Mouse (Mus musculus) embryonic fibroblast, embryonic 13.5 days (primary cell): ENCODE results near the gene Garnl3.

ENCODE experiments used
- CTCF ChIP-seq: IDR thresholded peaks from 2 replicates; pipeline ENCODE4 v1.5.1; 2011; ENCODE audit warnings: mild to moderate bottlenecking, control low read depth, low read length, moderate library complexity, borderline replicate concordance; ENCODE audit not compliant: insufficient read depth
- POLR2A ChIP-seq: IDR thresholded peaks from 2 replicates; pipeline ENCODE4 v1.6.1; 2011; ENCODE audit warnings: low read depth, mild to moderate bottlenecking, control low read depth, low read length, moderate library complexity

DNA sequence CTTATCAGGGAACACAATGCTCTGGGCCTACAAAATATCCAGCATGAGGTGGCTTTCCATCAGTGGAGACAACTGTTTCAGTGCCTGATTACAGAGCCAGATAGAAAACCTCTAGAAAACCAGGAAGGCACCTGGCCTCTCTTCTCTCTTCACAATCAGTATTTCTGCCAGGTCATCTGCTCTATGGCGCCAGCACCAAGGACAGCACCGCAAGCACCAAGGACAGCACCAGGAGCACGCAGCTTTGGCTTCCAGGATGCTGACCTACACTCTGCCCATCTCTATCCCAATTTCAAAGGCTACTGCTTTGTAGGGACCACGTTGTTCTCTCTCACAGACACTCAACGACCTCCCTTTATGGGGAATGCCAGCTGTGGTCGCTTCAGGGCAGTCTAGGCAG lies 113.4 kb downstream of the Garnl3 start:
- TF ChIP-seq CTCF (peak; percentile 73; the same call in 1 of the 2 replicates), POLR2A (no peak)
